Mouse (Mus musculus) testis, adult 2 months (tissue): ENCODE results near the gene Hoxa6.

Experiments used
- CTCF ChIP-seq: fragments of 200-500 bp; IDR thresholded peaks from 2 replicates; pipeline ENCODE4 v1.5.1; 2012; ENCODE audit warnings: low read depth, mild to moderate bottlenecking, inconsistent platforms, low read length, moderate library complexity; ENCODE audit not compliant: control insufficient read depth, insufficient read depth, insufficient replicate concordance
- POLR2A ChIP-seq: fragments of 200-500 bp; IDR thresholded peaks from 2 replicates; pipeline ENCODE4 v1.6.1; 2012; ENCODE audit warnings: low read depth, mild to moderate bottlenecking, inconsistent platforms, low read length, moderate library complexity; ENCODE audit not compliant: control insufficient read depth

DNA sequence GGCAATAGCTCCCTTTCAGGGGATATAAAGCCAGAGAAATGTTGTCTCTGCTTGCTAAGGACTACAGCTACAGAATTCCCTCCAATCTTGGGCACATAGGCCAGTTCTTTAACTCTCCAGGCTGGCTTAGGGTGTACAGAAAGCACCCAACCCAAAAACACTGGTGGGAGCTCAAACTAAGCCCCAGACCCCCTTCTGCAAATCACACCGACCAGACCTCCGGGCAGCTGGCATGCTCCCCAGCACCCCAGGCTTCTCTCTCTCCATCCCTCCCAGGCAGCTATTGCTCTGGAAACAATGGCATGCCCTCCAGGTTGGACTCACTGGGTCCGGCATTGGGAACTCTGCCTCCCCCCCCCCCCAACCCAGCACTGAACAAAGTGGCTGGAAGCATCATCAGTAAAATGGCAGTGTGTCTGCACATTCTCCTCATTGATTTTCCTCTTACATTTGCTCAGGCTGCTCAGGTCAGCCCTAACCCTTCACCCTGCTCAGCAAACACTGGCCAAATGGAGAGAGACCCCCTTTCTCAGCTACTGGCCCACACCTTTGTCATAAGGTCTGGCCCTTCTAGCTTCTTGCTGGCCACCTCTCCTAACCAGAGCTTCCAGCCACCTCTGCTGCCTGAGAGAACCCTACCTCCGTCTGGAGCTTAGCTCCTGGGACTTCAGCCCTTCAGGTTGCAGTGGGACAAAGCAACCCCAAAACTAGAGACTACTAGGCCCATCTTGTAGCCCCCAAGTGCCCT lies 29.4 kb downstream of the Hoxa6 start:
- no peak for TF ChIP-seq CTCF
- no peak for TF ChIP-seq POLR2A
